Mouse (Mus musculus): Measurements from ENCODE around the gene Pomgnt2.

GRCm38 (mm10) chr9:121981046-121981445, 15.9 kb downstream of the Pomgnt2 start:
- TF ChIP-seq CTCF (IDR thresholded peaks at IDR 0.05; ENCODE audit: low read depth) = no peak
- no peak for TF ChIP-seq EP300 (optimal IDR thresholded peaks at IDR 0.05)
